Mouse (Mus musculus) kidney, embryonic 15.5 days (tissue): ENCODE results near the gene Dcaf8. TPM values are rescaled to one million over a fixed set of nuclear protein-coding genes. Genes with fewer than 3 reads are reported as not detected.

Source experiments
- ATAC-seq: fragments of 200-750 bp; cut with Nextera tagmentation; replicated peaks from 2 replicates; pipeline ENCODE4 v1.8.0; 2017; ENCODE audit warnings: moderate TSS enrichment; ENCODE audit not compliant: low FRiP score
- H3K27ac ChIP-seq: fragments of 300-500 bp; sonication (generic); 2 replicates; pipeline ENCODE4 v1.5.1; 2015; ENCODE audit warnings: mild to moderate bottlenecking, inconsistent platforms
- H3K27me3 ChIP-seq: fragments of 300-500 bp; sonication (generic); 2 replicates; pipeline ENCODE4 v1.6.1; 2015; ENCODE audit warnings: inconsistent platforms
- H3K36me3 ChIP-seq: fragments of 300-500 bp; sonication (generic); 2 replicates; pipeline ENCODE4 v1.6.1; 2015; ENCODE audit warnings: inconsistent platforms
- H3K4me1 ChIP-seq: fragments of 300-500 bp; sonication (generic); 2 replicates; pipeline ENCODE4 v1.6.1; 2015; ENCODE audit warnings: inconsistent platforms
- H3K4me2 ChIP-seq: fragments of 300-500 bp; sonication (generic); 2 replicates; pipeline ENCODE4 v1.6.1; 2015; ENCODE audit warnings: moderate library complexity, mild to moderate bottlenecking, inconsistent platforms
- H3K4me3 ChIP-seq: fragments of 300-500 bp; sonication (generic); replicated peaks from 2 replicates; pipeline ENCODE4 v1.5.1; 2015; ENCODE audit warnings: mild to moderate bottlenecking, inconsistent platforms
- H3K9ac ChIP-seq: fragments of 300-500 bp; sonication (generic); 2 replicates; pipeline ENCODE4 v1.6.1; 2015; ENCODE audit warnings: mild to moderate bottlenecking, inconsistent platforms
- H3K9me3 ChIP-seq: fragments of 300-500 bp; sonication (generic); replicated peaks from 2 replicates; pipeline ENCODE4 v1.6.1; 2016; ENCODE audit warnings: inconsistent platforms
- WGBS: fragments of 180-500 bp; shearing (Covaris S2); methylation state at CpG from one replicate; pipeline ENCODE4 v1.1.7; 2015; ENCODE audit warnings: mixed read lengths; 5-methylcytosine and 5-hydroxymethylcytosine counted together
- polyA plus RNA-seq: library from polyadenylated mRNA; unstranded; fragments of >200 nt; fragmentation: Nextera tagmentation; extraction: Ambion mirVana; gene quantifications from 2 replicates; pipeline ENCODE4 v1.2.1, GENCODE M21; 2015

Dcaf8 gene
- polyA plus RNA-seq, 1 experiment from 2014 or later, result 132 TPM

- Histone ChIP-seq H3K9ac (peak overlapping the region; percentile 88), H3K4me3 (peak overlapping the region; percentile 90), H3K9me3 (no peaks in the 10 kb centered on the region), H3K27me3 (no peaks in the 10 kb centered on the region), H3K4me1 (peaks cover 16% of the 10 kb centered on the region), H3K36me3 (peaks cover 58% of the 10 kb centered on the region), H3K4me2 (peak overlapping the region; percentile 85), H3K27ac (no peak overlapping the region)
- WGBS, result 25% methylated on average over 5 of the region's 5 CpGs
- ATAC-seq, result no peak
Measured at GRCm38 (mm10) chr1:172127487-172127886, 20.4 kb upstream of the Dcaf8 start.

- 94% methylated on average over 15 of the region's 15 CpGs for WGBS
- ATAC-seq, result no peak
- no peaks in the 10 kb centered on the region for H3K27me3 ChIP-seq
- no peak overlapping the region for H3K4me3 ChIP-seq
- no peak overlapping the region for H3K9ac ChIP-seq
- no peak overlapping the region for H3K4me2 ChIP-seq
- H3K9me3 ChIP-seq, result no peaks in the 10 kb centered on the region
- peaks cover 16% of the 10 kb centered on the region for H3K4me1 ChIP-seq
- peaks cover 56% of the 10 kb centered on the region for H3K36me3 ChIP-seq
- H3K27ac ChIP-seq, result no peak overlapping the region
Measured at GRCm38 (mm10) chr1:172128563-172128962, 19.3 kb upstream of the Dcaf8 start.

GRCm38 (mm10) chr1:172129108-172129507 is 18.8 kb upstream of the Dcaf8 start:
- Histone ChIP-seq H3K4me1 (peaks cover 16% of the 10 kb centered on the region), H3K27ac (no peak overlapping the region), H3K4me2 (no peak overlapping the region), H3K9me3 (no peaks in the 10 kb centered on the region), H3K4me3 (no peak overlapping the region), H3K27me3 (no peaks in the 10 kb centered on the region), H3K9ac (no peak overlapping the region), H3K36me3 (peaks cover 57% of the 10 kb centered on the region)
- ATAC-seq, result no peak
- 74% methylated on average over 2 of the region's 2 CpGs for WGBS

GRCm38 (mm10) chr1:172129780-172130179 is 18.1 kb upstream of the Dcaf8 start:
- Histone ChIP-seq H3K27ac (no peak overlapping the region), H3K27me3 (no peaks in the 10 kb centered on the region), H3K4me1 (peaks cover 16% of the 10 kb centered on the region), H3K9ac (no peak overlapping the region), H3K9me3 (no peaks in the 10 kb centered on the region), H3K4me2 (no peak overlapping the region), H3K36me3 (peaks cover 64% of the 10 kb centered on the region), H3K4me3 (no peak overlapping the region)
- no peak for ATAC-seq
- WGBS, result 91% methylated on average over 5 of the region's 5 CpGs

- H3K4me1 ChIP-seq, result peaks cover 10% of the 10 kb centered on the region
- H3K9me3 ChIP-seq, result no peaks in the 10 kb centered on the region
- H3K9ac ChIP-seq, result no peak overlapping the region
- H3K27ac ChIP-seq, result no peak overlapping the region
- 85% methylated on average over 7 of the region's 7 CpGs for WGBS
- peaks cover 85% of the 10 kb centered on the region for H3K36me3 ChIP-seq
- no peak overlapping the region for H3K4me2 ChIP-seq
- H3K4me3 ChIP-seq, result no peak overlapping the region
- no peak for ATAC-seq
- no peaks in the 10 kb centered on the region for H3K27me3 ChIP-seq
Measured at GRCm38 (mm10) chr1:172132319-172132718, 15.6 kb upstream of the Dcaf8 start.

GRCm38 (mm10) chr1:172133535-172133934 is 14.3 kb upstream of the Dcaf8 start:
- Histone ChIP-seq H3K36me3 (peaks cover 81% of the 10 kb centered on the region), H3K9ac (no peak overlapping the region), H3K27ac (no peak overlapping the region), H3K4me3 (no peak overlapping the region), H3K4me1 (0 out of 2 replicates have a peak, but pooled peaks cover 2% of the 10 kb centered on the region), H3K27me3 (no peaks in the 10 kb centered on the region), H3K4me2 (no peak overlapping the region), H3K9me3 (no peaks in the 10 kb centered on the region)
- 83% methylated on average over 7 of the region's 7 CpGs for WGBS
- ATAC-seq, result no peak

GRCm38 (mm10) chr1:172134072-172134471 is 13.8 kb upstream of the Dcaf8 start:
- Histone ChIP-seq H3K4me3 (no peak overlapping the region), H3K36me3 (peaks cover 75% of the 10 kb centered on the region), H3K9ac (no peak overlapping the region), H3K27ac (no peak overlapping the region), H3K4me1 (no peaks in the 10 kb centered on the region), H3K27me3 (no peaks in the 10 kb centered on the region), H3K9me3 (no peaks in the 10 kb centered on the region), H3K4me2 (no peak overlapping the region)
- 80% methylated on average over 4 of the region's 4 CpGs for WGBS
- ATAC-seq, result no peak

- no peak for ATAC-seq
- H3K27me3 ChIP-seq, result no peaks in the 10 kb centered on the region
- 74% methylated on average over 2 of the region's 2 CpGs for WGBS
- no peak overlapping the region for H3K9ac ChIP-seq
- H3K27ac ChIP-seq, result no peak overlapping the region
- H3K36me3 ChIP-seq, result peaks cover 17% of the 10 kb centered on the region
- no peak overlapping the region for H3K4me2 ChIP-seq
- no peak overlapping the region for H3K4me3 ChIP-seq
- no peaks in the 10 kb centered on the region for H3K4me1 ChIP-seq
- no peaks in the 10 kb centered on the region for H3K9me3 ChIP-seq
Measured at GRCm38 (mm10) chr1:172140160-172140559, 7.7 kb upstream of the Dcaf8 start.

GRCm38 (mm10) chr1:172140825-172141224 is 7.1 kb upstream of the Dcaf8 start:
- 88% methylated on average over 1 of the region's 1 CpGs for WGBS
- ATAC-seq, result no peak
- no peak overlapping the region for H3K4me2 ChIP-seq
- H3K4me1 ChIP-seq, result no peaks in the 10 kb centered on the region
- H3K9me3 ChIP-seq, result no peaks in the 10 kb centered on the region
- H3K9ac ChIP-seq, result no peak overlapping the region
- no peak overlapping the region for H3K4me3 ChIP-seq
- H3K27ac ChIP-seq, result no peak overlapping the region
- no peaks in the 10 kb centered on the region for H3K27me3 ChIP-seq
- peaks cover 11% of the 10 kb centered on the region for H3K36me3 ChIP-seq

- H3K4me1 ChIP-seq, result no peaks in the 10 kb centered on the region
- H3K4me3 ChIP-seq, result no peak overlapping the region
- no peak overlapping the region for H3K27ac ChIP-seq
- 67% methylated on average over 3 of the region's 3 CpGs for WGBS
- H3K36me3 ChIP-seq, result peaks cover 4% of the 10 kb centered on the region
- no peak; the same call in 1 of the 2 replicates for ATAC-seq
- no peaks in the 10 kb centered on the region for H3K9me3 ChIP-seq
- H3K9ac ChIP-seq, result no peak overlapping the region
- H3K27me3 ChIP-seq, result no peaks in the 10 kb centered on the region
- no peak overlapping the region for H3K4me2 ChIP-seq
Measured at GRCm38 (mm10) chr1:172141529-172141928, 6.4 kb upstream of the Dcaf8 start.

GRCm38 (mm10) chr1:172143570-172143969 is 4.3 kb upstream of the Dcaf8 start:
- no peak overlapping the region for H3K4me2 ChIP-seq
- no peaks in the 10 kb centered on the region for H3K36me3 ChIP-seq
- H3K27ac ChIP-seq, result no peak overlapping the region
- 32% methylated on average over 1 of the region's 1 CpGs for WGBS
- H3K9me3 ChIP-seq, result no peaks in the 10 kb centered on the region
- ATAC-seq, result no peak
- peaks cover 5% of the 10 kb centered on the region for H3K4me1 ChIP-seq
- no peak overlapping the region for H3K9ac ChIP-seq
- H3K27me3 ChIP-seq, result no peaks in the 10 kb centered on the region
- no peak overlapping the region for H3K4me3 ChIP-seq

GRCm38 (mm10) chr1:172148279-172148954 is 533 bp downstream of the Dcaf8 start:
- peaks cover 19% of the 10 kb centered on the region for H3K4me1 ChIP-seq
- H3K27me3 ChIP-seq, result no peaks in the 10 kb centered on the region
- WGBS, result under 1% methylated on average over 39 of the region's 40 CpGs
- peak; percentile 70 for ATAC-seq
- H3K27ac ChIP-seq, result peak overlapping the region; percentile 97
- H3K4me3 ChIP-seq, result peak overlapping the region; percentile 79
- H3K9me3 ChIP-seq, result no peaks in the 10 kb centered on the region
- H3K4me2 ChIP-seq, result peak overlapping the region; percentile 63
- H3K36me3 ChIP-seq, result peaks cover 35% of the 10 kb centered on the region
- H3K9ac ChIP-seq, result peak overlapping the region; percentile 91
